Mouse (Mus musculus): Measurements from ENCODE around the gene Slc35b2.

Slc35b2 gene

DNA sequence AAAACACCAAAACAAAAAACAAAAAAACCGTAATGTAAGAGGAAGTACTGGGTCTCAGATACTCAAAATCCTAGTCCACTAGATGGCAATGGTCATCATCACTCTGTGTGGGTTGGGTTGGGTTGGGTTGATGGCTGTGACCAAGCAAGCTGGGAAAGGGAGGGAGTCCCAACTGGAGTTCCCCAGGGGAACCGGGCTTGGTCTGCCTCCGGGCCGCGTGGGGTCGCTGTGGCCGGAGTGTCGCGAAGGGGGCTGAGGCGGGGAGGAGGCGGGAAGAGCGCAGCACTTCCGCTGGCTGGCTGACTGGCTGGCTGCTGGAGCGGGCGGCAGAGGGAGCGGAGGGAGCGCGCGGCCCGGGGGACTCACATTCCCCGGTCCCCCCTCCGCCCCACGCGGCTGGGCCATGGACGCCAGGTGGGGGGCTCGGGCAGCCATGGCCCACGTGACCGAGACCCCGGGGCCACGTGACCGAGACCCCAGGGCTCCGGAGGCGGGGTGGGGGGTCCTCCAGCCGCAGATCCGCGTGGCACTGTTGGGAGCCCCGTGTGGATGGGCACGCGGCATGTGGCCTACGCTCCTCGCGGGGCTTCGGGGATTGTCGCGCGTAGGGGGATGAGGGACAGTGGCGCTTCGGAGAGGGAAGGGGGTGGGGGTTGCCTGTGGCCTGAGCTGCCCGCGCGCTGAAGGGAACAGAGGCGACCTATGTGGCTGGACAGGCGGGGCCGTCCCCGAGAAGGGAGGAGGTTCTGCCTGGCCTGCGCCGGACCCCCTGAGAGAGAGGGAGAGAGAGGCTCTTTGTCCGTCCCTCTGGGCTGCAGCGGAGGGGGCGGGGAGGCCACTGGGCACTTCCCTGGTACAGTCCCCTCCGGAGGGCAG, at the start of gene Slc35b2:
Gene Slc35b2, plus strand, starts transcription at position 220 of the 876 bp plus-strand sequence.
- peak; percentile 88 to 95 for DNase-seq (ENCODE audit: low spot score in 2 of 2)

DNA sequence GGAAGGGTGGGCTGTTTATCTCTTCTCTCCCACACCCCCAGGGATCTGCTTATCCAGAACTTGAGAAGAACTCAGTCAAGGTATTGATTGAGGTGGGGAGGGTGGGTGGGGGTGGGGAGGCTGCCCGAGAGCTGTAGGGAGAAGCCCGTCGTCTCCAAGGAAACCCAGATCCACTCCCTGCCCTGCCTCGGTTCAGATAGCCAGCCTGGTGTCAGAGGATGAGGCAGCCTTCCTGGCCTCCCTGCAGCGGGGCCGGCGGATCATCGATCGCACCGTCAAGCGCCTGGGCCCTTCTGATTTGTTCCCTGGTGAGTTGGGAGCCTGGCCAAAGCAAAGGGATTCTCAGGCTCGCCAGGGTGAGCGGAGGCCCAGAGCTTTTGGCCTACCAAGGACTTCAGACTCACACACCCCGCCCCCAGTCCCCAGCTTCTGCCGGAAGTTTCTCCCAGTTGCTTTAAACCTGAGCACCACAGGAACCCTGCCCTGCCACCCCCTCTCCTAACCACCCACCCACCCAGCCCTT, 48.4 kb upstream of the Slc35b2 start:
- no peak for DNase-seq (ENCODE audit: low spot score in 2 of 2)

DNA sequence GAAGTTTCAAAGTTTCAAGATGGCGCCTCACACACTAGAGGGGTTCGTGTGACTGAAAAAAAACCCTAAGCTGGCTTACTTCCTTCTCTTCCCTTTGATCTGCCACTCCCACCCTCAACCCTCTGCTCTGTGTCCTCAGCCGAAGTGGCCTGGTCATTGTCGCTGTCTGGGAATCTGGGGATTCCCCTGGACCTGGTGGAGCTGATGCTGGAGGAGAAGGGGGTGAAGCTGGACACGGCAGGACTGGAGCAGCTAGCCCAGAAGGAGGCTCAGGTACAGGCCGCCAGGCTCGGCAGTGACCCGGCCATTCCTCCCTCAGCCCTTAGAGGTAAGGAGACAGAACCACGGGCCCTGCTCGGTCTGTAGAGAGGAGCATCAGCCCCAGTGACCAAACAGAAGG, 47.9 kb upstream of the Slc35b2 start:
- DNase-seq (ENCODE audit: low spot score in 2 of 2) = no peak

DNA sequence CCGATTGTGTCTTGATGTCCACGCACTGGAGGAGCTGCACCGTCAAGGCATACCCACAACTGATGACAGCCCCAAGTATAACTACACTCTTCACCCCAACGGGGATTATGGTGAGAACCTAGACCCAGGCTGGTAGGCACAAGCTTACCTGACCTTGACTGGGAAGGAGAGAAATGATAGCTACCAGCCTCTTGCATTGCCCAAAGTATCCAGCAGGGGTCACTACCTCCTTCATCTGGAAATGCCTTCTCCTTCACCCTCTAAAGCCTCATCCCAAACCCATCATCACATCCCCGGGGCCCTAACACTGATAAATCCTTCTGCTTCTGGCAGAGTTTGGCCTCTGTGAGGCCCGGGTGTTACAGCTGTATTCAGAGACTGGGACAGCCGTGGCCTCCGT, 47.2 kb upstream of the Slc35b2 start:
- peak; percentile 88 to 91 for DNase-seq (ENCODE audit: low spot score in 2 of 2)

DNA sequence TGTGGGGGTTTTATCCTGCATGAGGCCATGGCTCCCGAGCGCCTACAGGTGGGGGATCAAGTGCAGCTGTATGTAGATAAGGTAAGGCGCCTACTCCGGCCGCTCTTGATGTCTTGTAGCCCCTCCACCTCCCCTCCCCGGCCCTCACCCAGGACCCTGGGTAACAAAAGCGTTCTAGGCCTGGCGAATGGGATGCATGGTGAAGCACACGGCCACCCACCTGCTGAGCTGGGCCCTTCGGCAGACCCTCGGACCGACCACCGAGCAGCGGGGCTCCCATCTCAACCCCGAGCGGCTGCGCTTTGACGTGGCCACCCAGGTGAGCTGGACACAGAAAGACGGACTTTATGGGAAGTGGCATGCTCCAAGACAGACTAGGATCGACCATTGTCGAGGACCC, 46.5 kb upstream of the Slc35b2 start:
- no peak for DNase-seq (ENCODE audit: low spot score in 2 of 2)

DNA sequence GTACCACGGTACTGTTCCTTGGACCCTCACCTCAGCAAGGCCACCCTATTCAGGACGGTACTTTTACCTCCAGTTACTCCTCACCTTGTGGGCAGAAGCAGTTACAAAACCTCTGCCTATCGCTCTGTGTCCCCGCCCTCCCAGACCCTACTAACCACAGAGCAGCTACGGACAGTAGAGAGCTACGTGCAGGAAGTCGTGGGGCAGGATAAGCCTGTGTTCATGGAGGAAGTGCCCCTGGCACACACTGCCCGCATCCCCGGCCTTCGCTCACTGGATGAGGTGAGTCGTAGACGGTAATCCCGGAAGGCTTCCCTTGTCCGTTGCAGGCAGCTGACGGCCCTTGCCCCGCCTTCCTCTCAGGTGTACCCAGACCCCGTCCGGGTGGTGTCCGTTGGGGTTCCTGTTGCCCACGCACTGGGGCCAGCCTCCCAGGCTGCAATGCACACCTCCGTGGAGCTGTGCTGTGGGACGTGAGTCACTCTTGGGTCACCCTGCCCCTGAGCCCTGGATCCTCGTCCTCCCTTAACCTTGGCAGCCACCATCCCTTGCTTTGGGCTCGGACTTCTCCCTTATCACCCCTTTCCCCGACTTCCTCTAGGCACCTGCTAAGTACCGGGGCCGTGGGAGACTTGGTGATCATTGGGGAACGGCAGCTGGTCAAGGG, 46.0 kb upstream of the Slc35b2 start:
- no peak for DNase-seq (ENCODE audit: low spot score in 2 of 2)

DNA sequence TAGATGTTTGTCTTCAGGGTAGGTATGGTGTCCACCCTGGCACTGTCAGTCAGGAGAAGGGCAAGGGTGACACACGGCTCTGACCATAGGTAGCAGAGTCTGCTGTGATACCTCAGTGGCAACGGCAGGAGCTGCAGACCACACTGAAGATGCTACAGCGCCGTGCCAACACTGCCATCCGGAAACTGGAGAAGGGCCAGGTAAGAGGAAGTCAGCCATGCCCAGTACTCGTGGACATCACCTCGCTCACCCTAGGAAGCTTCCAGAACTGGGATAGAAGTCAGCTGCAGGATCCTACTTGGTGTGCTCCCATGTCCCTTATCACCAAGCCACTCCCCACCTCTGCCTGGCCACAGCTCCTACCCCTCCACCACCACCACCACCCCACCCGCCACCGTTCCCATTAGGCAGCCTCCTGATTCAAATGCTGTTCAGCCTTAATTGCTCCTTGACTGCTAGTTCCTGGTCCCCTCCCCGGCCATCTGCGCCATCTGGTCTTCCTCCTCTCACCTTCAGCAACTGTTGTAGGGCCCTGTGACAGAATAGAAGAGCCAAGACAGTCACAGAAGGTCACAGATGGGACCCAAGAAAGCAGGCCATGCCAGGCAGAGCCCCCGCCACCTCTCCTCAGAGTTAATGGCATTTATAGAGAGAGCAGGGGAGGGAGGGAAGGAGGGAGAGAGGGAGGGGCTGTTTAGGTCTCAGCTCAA, 44.8 kb upstream of the Slc35b2 start:
- no peak for DNase-seq (ENCODE audit: low spot score in 2 of 2)

DNA sequence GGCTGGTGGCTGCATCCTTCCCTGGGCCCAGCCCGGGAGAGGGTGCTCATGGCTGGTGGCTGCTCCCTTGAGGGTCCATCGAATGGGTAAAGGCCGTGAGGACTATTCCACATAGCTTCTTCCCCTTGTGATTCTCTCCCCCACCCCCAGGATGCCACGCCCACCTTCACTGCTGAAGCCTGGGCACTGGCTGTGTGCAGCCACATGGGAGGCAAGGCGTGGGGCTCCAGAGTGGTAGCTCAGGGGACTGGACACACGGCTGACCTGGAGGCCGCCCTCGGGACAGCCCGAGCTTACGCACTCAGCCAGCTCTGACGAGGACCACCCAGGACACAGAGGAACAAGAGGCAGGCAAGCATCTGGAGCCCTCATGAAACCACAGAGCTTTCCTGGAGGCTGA, 43.5 kb upstream of the Slc35b2 start:
- DNase-seq (ENCODE audit: low spot score in 2 of 2) = no peak

DNA sequence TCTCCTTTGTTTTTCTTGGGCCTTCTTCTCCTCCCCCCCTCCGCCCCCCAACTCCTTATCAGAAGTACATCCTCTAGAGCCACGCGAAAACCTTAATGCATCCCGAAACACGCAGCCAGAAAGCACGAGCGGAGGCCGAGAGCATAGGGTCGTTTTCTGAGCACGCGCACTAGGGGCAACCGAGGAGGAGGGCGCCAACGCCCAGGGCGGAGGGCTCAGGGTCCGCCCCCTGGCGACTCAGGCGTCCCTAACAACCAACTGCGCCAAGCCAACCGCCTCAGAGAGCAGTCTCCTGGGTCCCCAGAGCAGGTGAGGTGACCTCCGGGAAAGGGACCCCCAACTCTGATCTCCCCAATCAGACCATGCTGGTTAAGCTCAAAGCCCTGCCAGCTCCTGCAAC, 40.4 kb upstream of the Slc35b2 start, which contains the start of gene Tcte1:
Gene Tcte1, plus strand, starts transcription at position 172 of the 400 bp plus-strand sequence.
- no peak for DNase-seq (ENCODE audit: low spot score in 2 of 2)

DNA sequence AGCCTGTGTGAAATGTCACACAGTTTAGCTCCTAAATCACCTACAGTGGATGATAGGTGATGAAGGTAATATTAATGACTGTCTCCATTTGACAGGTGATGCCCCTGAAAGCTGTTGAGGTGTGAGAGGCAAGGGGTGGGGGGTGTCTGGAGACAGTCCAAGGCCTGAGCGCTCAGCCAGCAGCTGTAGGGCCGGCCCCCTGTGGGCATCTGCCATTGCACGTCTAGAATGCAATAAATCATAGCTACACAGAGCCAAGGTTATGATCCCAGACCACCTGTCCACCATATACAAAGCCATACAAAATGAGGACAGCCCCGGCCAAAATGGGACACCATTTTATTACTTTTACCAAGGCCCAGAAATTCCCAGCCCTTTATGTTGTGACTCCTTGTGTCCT, 38.7 kb upstream of the Slc35b2 start:
- no peak for DNase-seq (ENCODE audit: low spot score in 2 of 2)

DNA sequence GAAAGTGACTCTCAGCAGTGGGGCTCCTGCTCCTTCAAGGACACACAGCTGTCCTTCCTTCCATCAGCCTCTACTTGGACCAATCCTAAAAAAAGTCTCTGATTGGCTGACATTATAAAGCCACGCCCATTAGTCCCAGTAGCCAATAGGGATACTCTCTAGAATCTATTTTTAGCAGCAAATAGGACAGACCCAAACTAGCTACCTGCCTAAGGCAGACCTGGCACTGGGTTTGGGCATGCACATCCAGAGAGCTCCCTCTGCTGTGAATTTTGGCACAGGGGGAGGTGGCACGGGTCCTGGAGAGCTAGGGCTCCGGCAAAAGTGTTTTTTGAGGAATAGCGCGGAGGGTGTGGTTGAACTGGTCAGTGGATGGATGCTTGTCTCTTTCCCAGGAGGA, 37.1 kb upstream of the Slc35b2 start:
- no peak for DNase-seq (ENCODE audit: low spot score in 2 of 2)

DNA sequence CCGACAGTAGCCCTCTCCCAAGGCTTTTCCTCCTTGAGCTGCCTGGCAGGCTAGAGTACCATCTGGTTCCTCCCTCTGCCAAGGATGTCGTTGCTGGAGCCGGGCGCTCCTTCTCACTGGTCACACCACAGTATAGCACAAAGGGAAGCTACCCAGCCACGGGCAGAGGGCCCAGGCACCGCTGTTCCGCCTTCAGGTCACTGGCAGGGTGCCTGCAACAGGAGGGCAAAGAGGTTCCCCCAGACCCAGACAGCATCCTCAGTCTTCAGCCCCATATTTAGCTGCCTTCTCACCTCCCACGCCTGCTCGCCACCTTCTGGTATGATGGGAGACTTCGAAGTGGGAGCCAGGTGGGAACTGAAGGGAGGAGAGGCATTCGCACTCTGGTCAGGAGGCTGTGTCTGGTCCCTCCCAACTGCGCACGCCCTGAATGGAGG, 33.3 kb upstream of the Slc35b2 start:
- DNase-seq (ENCODE audit: low spot score in 2 of 2) = peak; percentile 84 to 86

DNA sequence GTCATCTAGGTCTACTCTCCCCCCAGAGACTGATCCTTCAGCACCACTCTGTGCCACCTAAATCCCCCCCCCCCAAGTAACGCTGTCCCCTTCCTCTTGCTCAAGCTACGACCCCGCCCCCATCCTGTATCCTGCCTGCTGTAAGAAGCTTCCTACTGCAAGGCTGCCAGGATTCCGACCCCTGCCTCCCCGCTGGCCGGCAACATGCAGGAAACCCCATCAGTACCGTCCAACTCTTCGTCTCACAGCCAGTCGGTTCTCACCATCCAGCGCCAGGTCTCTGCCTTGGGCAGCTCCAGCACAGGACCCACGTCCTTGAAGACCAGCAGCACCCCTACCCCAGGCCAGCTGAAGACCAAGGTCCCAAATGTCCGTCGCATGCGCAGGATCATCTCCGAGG, 30.8 kb upstream of the Slc35b2 start:
- DNase-seq (ENCODE audit: low spot score in 2 of 2) = no peak

DNA sequence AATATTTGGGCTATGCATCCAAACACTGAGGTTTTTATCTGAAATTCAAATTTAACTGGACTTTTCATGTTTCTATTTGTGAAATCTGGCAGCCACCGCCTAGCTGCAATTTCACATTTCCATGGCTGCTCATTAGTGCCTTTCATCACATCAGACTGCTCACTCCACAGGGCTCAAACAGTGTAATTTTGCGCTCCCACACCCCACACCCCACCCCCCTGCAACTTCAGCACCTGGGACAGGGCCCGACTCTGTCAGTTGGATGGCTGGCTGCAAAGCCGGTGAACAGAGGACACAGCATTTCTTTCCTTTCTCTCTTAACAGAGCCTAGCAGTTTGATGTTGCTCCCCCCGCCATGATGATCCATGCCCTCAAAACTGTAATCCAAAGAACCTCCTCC, 27.4 kb upstream of the Slc35b2 start:
- DNase-seq (ENCODE audit: low spot score in 2 of 2) = no peak

DNA sequence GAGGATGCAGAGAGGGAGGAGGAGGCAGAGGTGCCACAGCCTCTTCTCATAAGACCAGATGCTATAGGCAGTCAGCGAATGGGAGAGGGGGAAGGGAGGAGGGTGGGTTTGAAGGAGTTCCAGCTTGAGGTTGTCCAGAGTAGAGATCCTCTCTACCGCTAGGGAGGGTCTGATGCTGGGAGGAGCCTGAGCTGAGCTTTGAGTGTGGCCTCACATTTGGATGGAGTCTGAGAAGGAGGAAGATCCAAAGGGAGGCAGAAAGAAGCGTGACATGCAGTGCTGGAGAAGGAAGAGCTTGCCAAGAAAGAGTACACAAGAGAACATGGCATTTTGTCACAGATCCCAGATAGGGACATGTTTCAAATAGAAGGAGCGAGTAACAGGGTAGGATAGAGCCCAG, 25.3 kb upstream of the Slc35b2 start:
- DNase-seq (ENCODE audit: low spot score in 2 of 2) = no peak

DNA sequence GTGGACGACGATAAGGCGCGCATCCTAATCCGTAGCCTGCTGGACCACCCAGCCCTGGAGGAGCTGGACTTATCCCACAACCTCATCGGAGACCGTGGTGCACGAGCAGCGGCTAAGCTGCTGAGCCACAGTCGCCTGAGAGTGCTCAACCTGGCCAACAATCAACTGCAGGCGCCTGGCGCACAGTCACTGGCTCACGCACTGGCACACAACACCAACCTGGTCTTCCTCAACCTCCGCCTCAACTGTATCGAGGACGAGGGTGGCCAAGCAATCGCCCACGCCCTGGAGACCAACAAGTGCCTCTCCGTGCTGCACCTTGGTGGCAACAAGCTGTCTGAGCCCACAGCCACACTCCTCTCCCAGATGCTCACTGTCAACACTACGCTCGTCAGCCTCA, 24.0 kb upstream of the Slc35b2 start:
- DNase-seq (ENCODE audit: low spot score in 2 of 2) = no peak

DNA sequence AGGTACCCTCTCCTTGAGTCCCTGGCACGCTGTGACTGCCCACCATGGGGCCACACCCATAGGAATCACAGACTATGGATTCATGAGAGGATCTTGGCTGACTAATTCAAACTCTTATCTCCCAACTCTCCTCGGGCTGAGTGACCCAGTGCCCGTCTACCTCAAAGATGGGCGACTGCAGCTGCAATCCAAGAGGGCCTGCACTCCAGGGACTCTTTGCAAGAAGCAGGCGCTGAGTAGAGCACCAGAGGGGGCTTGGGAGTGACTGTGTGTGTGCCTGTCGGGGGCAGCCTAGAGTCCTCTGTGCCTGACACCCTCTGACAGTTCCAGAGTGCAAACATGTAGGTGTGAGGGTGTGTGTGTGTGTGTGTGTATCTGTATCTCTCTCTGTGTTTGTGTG, 21.5 kb upstream of the Slc35b2 start:
- DNase-seq (ENCODE audit: low spot score in 2 of 2) = no peak

DNA sequence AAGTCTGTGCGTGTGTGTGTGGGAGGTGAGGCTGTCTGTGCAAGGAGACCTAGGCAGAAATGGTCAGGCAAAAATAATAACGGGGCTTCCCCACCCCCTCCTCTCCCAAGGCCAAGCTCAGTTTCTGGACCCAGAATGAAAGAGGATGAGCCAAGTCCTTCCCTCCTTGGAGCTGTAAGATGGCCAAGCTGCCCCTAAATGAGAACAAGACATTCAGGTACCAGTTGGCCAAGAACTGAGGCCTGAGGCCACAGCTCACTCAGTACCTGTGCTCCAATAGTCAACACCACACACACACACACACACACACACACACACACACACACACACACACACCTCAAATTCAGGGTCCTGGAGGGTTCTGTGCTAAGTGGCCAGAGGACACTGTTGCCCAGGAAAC, 21.0 kb upstream of the Slc35b2 start:
- DNase-seq (ENCODE audit: low spot score in 2 of 2) = no peak

DNA sequence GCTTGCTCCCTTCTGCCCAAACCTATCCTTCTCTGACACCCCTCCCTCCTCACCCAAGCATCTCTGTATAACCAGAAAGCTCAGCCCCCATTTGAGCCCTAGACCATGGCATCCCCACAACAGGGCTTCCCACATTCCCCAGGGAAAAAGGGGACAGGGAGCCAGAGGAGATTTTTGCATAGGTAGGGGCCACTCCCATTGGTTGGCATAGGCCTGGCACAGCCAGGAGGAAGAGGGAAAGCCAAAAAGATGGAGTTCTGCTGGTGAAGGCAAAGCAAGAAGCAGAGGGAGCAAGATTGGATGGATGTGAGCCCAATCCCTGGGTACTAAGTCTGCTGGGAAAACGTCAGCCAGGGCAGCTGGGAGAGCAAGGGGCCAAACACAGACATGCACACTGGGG, 20.6 kb upstream of the Slc35b2 start:
- DNase-seq (ENCODE audit: low spot score in 2 of 2) = no peak

DNA sequence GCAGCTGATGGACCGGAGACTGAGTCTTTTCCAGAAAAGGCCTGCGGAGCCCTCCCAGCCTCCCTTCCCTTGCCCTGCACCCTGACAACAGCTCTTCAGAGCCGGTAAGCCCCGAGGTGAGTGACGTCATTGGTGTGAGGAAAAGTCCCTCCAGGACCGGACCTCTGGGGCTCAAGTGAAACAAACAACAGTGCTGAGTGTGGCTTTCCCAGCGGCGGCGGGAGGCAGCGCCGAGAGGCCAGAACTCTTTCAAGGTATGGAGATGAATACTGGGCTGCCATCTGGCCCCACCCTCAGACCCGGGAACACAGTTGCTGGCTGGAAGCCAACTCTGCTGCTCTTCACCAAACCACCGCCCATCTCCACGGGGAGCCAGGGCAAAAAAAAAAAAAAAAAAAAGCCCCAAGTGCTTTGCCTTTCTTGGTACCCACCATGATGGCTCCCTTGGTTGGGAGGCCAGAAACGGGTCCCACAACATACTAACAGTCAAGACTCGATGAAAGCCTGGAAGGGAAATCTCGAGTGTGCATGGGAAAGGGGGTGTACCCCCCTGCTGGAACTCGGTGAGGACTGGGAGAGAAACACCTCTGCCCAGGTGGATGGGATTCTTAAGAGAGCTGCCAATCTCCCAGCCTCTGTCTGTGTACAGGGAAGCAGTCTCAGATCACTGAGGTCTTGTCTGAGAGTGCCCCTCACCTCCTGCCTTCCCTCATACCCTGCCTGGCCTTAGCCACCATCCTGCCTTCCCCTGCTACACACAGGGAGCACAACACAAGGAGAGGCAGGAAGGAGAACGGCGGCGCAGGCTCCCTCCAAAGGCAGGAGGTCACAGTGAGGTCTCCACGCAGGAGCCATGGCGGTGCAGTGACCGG, 19.4 kb upstream of the Slc35b2 start:
- no peak for DNase-seq (ENCODE audit: low spot score in 2 of 2)

DNA sequence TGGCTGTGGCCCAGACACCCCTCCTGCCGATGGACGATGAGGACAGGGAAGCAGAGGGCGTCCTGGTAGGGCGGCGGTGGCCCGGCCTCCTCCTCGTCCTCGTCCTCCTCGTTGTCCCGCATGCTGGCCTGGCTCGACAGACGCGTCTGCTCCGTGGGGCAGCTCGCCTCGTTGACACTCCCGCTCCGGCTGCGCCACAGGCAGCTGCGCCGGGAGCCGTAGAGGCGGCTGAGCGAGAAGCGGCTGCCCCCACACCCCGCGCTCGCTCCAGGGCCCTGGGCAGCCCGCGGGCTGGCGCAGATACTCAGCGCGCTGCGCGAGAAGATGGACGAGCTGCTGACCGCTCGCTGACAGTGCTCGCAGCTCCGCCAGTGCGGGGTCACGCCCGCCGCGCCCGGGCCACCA, 18.8 kb upstream of the Slc35b2 start:
- DNase-seq (ENCODE audit: low spot score in 2 of 2) = no peak

Data from right cerebral cortex, adult 2 months (tissue).